Mouse (Mus musculus) CH12.LX (cell line): ENCODE data around the gene Cck. TPM values are rescaled to one million over a fixed set of nuclear protein-coding genes. Genes with fewer than 3 reads are reported as not detected.

Experiments
- DNase-seq: peaks from one replicate; pipeline ENCODE4 v3.0.0-alpha.2; 2013; ENCODE audit errors: extremely low read depth
- H3K27ac ChIP-seq: 2 replicates; pipeline ENCODE4 v1.5.1; 2012; ENCODE audit warnings: low read depth, mild to moderate bottlenecking, control low read depth, moderate library complexity; ENCODE audit not compliant: insufficient read depth
- H3K27me3 ChIP-seq: replicated peaks from 2 replicates; pipeline ENCODE3; 2012; ENCODE audit warnings: inconsistent platforms
- H3K36me3 ChIP-seq, 2 experiments: replicated peaks in 1 of 2; 2 replicates each; pipeline versions ENCODE3 to v1.6.1; 2012; ENCODE audit warnings: inconsistent platforms in 1 of 2, low read length in 1 of 2, mild to moderate bottlenecking in 1 of 2, mixed read lengths in 1 of 2, moderate library complexity in 1 of 2; ENCODE audit not compliant: control insufficient read depth in 1 of 2, insufficient read depth in 1 of 2
- H3K4me1 ChIP-seq, 2 experiments: 2 replicates each; pipeline ENCODE4 v1.6.1; 2012; ENCODE audit warnings: inconsistent platforms in 1 of 2, moderate library complexity in 1 of 2; ENCODE audit not compliant: insufficient read depth in 2 of 2, control insufficient read depth in 1 of 2
- H3K4me2 ChIP-seq: 2 replicates; pipeline ENCODE4 v1.6.1; 2012; ENCODE audit warnings: low read depth, mild to moderate bottlenecking, control low read depth; ENCODE audit not compliant: poor library complexity, insufficient read depth, severe bottlenecking
- H3K4me3 ChIP-seq, 3 experiments: fragments of 150-350 bp in 1 of 3; sonication (generic) in 1 of 3; replicated peaks in 1 of 3; 2 replicates each; pipeline versions ENCODE3 to v1.5.1; 2011 to 2012; ENCODE audit warnings: low read depth in 2 of 3, low read length in 2 of 3, mild to moderate bottlenecking in 2 of 3, moderate library complexity in 2 of 3, control low read depth in 1 of 3, improper control_type of control experiment in 1 of 3, inconsistent platforms in 1 of 3, mixed read lengths in 1 of 3; ENCODE audit not compliant: poor library complexity in 1 of 3
- H3K79me2 ChIP-seq: replicated peaks from 2 replicates; pipeline ENCODE4 v1.6.1; 2012; ENCODE audit warnings: mild to moderate bottlenecking, moderate library complexity; ENCODE audit not compliant: control insufficient read depth, poor library complexity, insufficient read depth, severe bottlenecking; ENCODE audit errors: extremely low read depth
- H3K9ac ChIP-seq: 2 replicates; pipeline ENCODE4 v1.6.1; 2012; ENCODE audit warnings: low read depth, mild to moderate bottlenecking, control low read depth, moderate library complexity; ENCODE audit not compliant: insufficient read depth
- H3K9me3 ChIP-seq: replicated peaks from 2 replicates; pipeline ENCODE3; 2012; ENCODE audit warnings: low read length, inconsistent platforms, mixed read lengths
- BHLHE40 ChIP-seq: IDR thresholded peaks from 2 replicates; pipeline ENCODE4 v1.6.1; 2011; ENCODE audit warnings: mild to moderate bottlenecking, low read depth, low read length, improper control_type of control experiment
- CTCF ChIP-seq, 2 experiments: IDR thresholded peaks in 1 of 2; conservative IDR thresholded peaks in 1 of 2; 2 replicates each; pipeline ENCODE4 v1.5.1; 2011 to 2012; ENCODE audit warnings: low read depth in 2 of 2, low read length in 2 of 2, improper control_type of control experiment in 1 of 2, inconsistent platforms in 1 of 2, mild to moderate bottlenecking in 1 of 2, moderate library complexity in 1 of 2
- E2F4 ChIP-seq: IDR thresholded peaks from 2 replicates; pipeline ENCODE4 v1.6.1; 2011; ENCODE audit warnings: low read depth, low read length, improper control_type of control experiment; ENCODE audit not compliant: insufficient replicate concordance
- EP300 ChIP-seq: IDR thresholded peaks from 2 replicates; pipeline ENCODE4 v1.6.1; 2011; ENCODE audit warnings: low read length, improper control_type of control experiment
- ETS1 ChIP-seq: conservative IDR thresholded peaks from 2 replicates; pipeline ENCODE4 v1.6.1; 2012; ENCODE audit warnings: low read depth, mild to moderate bottlenecking, inconsistent platforms, low read length, improper control_type of control experiment, moderate library complexity
- HCFC1 ChIP-seq: IDR thresholded peaks from 2 replicates; pipeline ENCODE4 v1.6.1; 2012; ENCODE audit warnings: low read depth, mild to moderate bottlenecking, inconsistent platforms, low read length, improper control_type of control experiment
- KAT2A ChIP-seq: IDR thresholded peaks from 2 replicates; pipeline ENCODE4 v1.6.1; 2012; ENCODE audit warnings: low read length, improper control_type of control experiment, inconsistent platforms; ENCODE audit not compliant: insufficient replicate concordance
- MAFK ChIP-seq: IDR thresholded peaks from 2 replicates; pipeline ENCODE4 v1.6.1; 2011; ENCODE audit warnings: low read length, improper control_type of control experiment; ENCODE audit not compliant: insufficient replicate concordance
- MAX ChIP-seq: IDR thresholded peaks from 2 replicates; pipeline ENCODE4 v1.6.1; 2011; ENCODE audit warnings: low read length, improper control_type of control experiment
- MAZ ChIP-seq: IDR thresholded peaks from 2 replicates; pipeline ENCODE4 v1.6.1; 2012; ENCODE audit warnings: low read depth, mild to moderate bottlenecking, inconsistent platforms, low read length, improper control_type of control experiment, moderate library complexity
- MEF2A ChIP-seq: IDR thresholded peaks from 2 replicates; pipeline ENCODE4 v1.6.1; 2014; ENCODE audit warnings: low read depth, mild to moderate bottlenecking, inconsistent platforms, low read length, improper control_type of control experiment, borderline replicate concordance
- MYC ChIP-seq: IDR thresholded peaks from 2 replicates; pipeline ENCODE4 v1.6.1; 2011; ENCODE audit warnings: low read depth, mild to moderate bottlenecking, improper control_type of control experiment, low read length
- NELFE ChIP-seq: IDR thresholded peaks from 2 replicates; pipeline ENCODE4 v1.6.1; 2011; ENCODE audit warnings: low read depth, low read length, improper control_type of control experiment
- PAX5 ChIP-seq: IDR thresholded peaks from 2 replicates; pipeline ENCODE4 v1.6.1; 2012; ENCODE audit warnings: low read length, inconsistent platforms, mixed read lengths
- RAD21 ChIP-seq: IDR thresholded peaks from 2 replicates; pipeline ENCODE4 v1.6.1; 2011; ENCODE audit warnings: low read depth, mild to moderate bottlenecking, low read length, improper control_type of control experiment, moderate library complexity
- RCOR1 ChIP-seq: conservative IDR thresholded peaks from 2 replicates; pipeline ENCODE4 v1.6.1; 2012; ENCODE audit warnings: low read depth, mild to moderate bottlenecking, inconsistent platforms, low read length, improper control_type of control experiment
- SIN3A ChIP-seq: IDR thresholded peaks from 2 replicates; pipeline ENCODE4 v1.6.1; 2012; ENCODE audit warnings: low read length, improper control_type of control experiment, inconsistent platforms
- USF1 ChIP-seq: IDR thresholded peaks from 2 replicates; pipeline ENCODE4 v1.6.1; 2014; ENCODE audit warnings: low read depth, mild to moderate bottlenecking, inconsistent platforms, low read length, improper control_type of control experiment
- ZC3H11A ChIP-seq: IDR thresholded peaks from 2 replicates; pipeline ENCODE4 v1.6.1; 2012; ENCODE audit warnings: low read depth, mild to moderate bottlenecking, inconsistent platforms, low read length, improper control_type of control experiment
- ZKSCAN1 ChIP-seq: IDR thresholded peaks from 2 replicates; pipeline ENCODE4 v1.6.1; 2012; ENCODE audit warnings: low read depth, inconsistent platforms, low read length, improper control_type of control experiment, borderline replicate concordance
- ZMIZ1 ChIP-seq: IDR thresholded peaks from 2 replicates; pipeline ENCODE4 v1.6.1; 2012; ENCODE audit warnings: low read depth, mild to moderate bottlenecking, inconsistent platforms, low read length, improper control_type of control experiment
- dilution Hi-C: fragments of 300-500 bp; cut with MboI; formaldehyde crosslinking; loops from 2 replicates; pipeline ENCODE4 v1.14.3; 2020; ENCODE audit warnings: low sequenced_read_pairs; ENCODE audit not compliant: extremely low pct_unique_long_range_greater_than_20kb, extremely low pct_ligation_motif_present
- in situ Hi-C: fragments of 300-500 bp; cut with MboI; formaldehyde crosslinking; loops from 3 replicates; pipeline ENCODE4 v1.14.3; 2019; ENCODE audit warnings: low sequenced_read_pairs, low pct_ligation_motif_present, low pct_unique_long_range_greater_than_20kb, mixed read lengths
- polyA plus RNA-seq: library from polyadenylated mRNA; unstranded; fragments of >175 nt; gene quantifications from 2 replicates; pipeline ENCODE4 v1.2.1, GENCODE M21; 2012; ENCODE audit warnings: low read depth; ENCODE audit not compliant: insufficient read length
- total RNA-seq, 2 experiments: library from RNA; depleted of rRNA; stranded (reverse); fragments of 300-350 nt in 1 of 2; fragments of >200 nt in 1 of 2; gene quantifications; 2 replicates each; pipeline ENCODE4 v1.2.3; 2012 to 2014

The Cck gene
- total and polyA plus RNA-seq, 3 experiments = not detected

DNA sequence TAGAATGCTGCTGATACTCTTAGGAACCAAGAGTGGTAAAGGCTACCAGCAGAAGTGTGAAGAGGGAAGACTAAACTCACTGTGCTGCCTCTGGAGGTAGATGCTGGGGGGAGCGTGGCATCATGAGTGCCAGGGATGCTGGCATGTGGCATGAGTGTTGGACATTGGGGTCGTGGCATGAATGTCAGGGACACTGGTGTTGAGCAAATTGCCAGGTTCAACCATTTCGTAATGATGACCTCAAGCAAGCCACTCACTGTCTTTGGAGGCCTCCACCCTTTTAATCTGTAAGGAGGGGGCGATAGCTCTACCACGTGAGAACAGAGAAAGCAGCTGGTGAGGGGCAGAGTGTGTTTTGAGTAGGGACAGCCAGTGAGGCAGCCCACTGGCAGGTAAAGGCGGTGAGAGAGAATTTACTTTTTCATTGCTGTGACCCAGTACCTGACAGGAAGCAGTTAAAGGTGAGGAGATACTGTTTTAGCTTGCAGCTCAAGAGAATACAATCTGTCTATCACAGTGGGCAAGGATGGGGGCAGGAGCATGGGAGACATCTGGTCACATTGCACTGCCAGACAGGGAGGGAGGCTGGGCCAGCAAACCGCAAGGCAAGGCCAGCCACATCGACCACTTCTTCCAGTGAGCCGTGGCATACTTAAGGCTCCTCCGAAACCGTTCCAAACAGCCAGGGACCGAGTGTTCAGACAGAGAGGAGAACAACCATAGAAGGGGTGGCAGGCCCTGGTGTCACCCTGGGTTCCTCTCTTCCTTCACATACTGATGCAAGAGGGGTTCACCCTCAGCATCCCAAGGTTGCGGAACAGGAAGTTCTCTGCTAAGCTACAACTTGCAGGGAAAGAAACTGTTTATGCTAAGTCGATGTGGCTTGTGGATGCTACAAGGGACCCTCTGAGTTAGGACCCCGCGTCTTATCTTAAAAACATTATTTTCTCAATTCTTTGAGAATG is 19.7 kb downstream of the Cck start:
- Histone ChIP-seq H3K79me2 (no peaks in the 10 kb centered on the region), H3K27me3 (no peaks in the 10 kb centered on the region)
- in situ Hi-C loops = loop anchor here (5.0 to 25.0 kb wide), 4 partner anchors 197 to 512 kb away; partner anchors contain the start of genes Ccdc13 and Pomgnt2
- TF ChIP-seq BHLHE40 = no peak
- TF ChIP-seq RCOR1 = no peak
- TF ChIP-seq MEF2A = no peak
- TF ChIP-seq E2F4 = no peak
- TF ChIP-seq KAT2A = no peak
- TF ChIP-seq MAX = no peak
- no peak for TF ChIP-seq SIN3A
- TF ChIP-seq USF1 = no peak
- TF ChIP-seq, all 38 proteins: peak for 0
- Histone ChIP-seq H3K4me2 (no peak overlapping the region), H3K27ac (no peak overlapping the region), H3K9ac (no peak overlapping the region), H3K9me3 (no peaks in the 10 kb centered on the region), H3K36me3 (peaks cover 20 to 37% of the 10 kb centered on the region in 2 experiments), H3K4me3 (no peak overlapping the region), H3K4me1 (peaks cover 0 to 3% of the 10 kb centered on the region in 2 experiments; a peak in 1 of 4 replicates)
- DNase-seq = no peak
- dilution Hi-C loops = no loop called here

DNA sequence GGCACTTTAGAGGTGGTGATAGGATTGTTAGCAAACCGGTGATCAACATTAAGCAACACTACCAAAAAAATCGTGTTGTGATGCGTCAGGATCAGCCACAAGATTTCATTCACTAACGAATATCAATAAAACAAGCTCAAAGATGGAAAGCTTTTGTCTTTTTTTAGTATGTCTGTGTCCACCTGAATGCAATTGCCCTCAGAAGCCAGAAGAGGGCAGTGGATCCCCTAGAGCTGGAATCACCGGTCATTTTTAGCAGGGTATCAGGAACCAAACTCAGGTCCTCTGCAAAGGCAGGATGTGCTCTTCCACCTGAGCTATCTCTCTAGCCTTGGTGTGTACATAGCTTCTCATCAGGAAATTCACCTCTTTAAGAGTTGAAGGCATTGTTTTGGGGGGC is 20.7 kb downstream of the Cck start:
- in situ Hi-C loops = loop anchor here (5.0 to 25.0 kb wide), 4 partner anchors 198 to 513 kb away; partner anchors contain the start of genes Ccdc13 and Pomgnt2
- peaks cover 0 to 3% of the 10 kb centered on the region in 2 experiments; a peak in 1 of 4 replicates for H3K4me1 ChIP-seq
- H3K9ac ChIP-seq = no peak overlapping the region
- no peak for TF ChIP-seq MAFK
- TF ChIP-seq CTCF (conservative IDR thresholded peaks at IDR 0.05 in 1 of 2, IDR thresholded peaks at IDR 0.05 in 1 of 2; ENCODE audit: low read depth in 2 of 2, low read length in 2 of 2) = peak in 1 of 2 experiments; percentile 42; a peak in 3 of 4 replicates
- TF ChIP-seq BHLHE40 = no peak
- TF ChIP-seq PAX5 = no peak
- TF ChIP-seq MYC = no peak
- TF ChIP-seq NELFE = no peak
- TF ChIP-seq E2F4 = no peak
- TF ChIP-seq RAD21 = peak; percentile 16
- TF ChIP-seq USF1 = no peak
- TF ChIP-seq MEF2A = no peak
- no peak for TF ChIP-seq KAT2A
- no peak for TF ChIP-seq ZMIZ1
- no peak for TF ChIP-seq ZKSCAN1
- no peak for TF ChIP-seq ZC3H11A
- no peak for TF ChIP-seq MAZ
- TF ChIP-seq EP300 = no peak
- no peak for TF ChIP-seq HCFC1
- no peak for TF ChIP-seq ETS1
- TF ChIP-seq, all 38 proteins: peak for 2
- Histone ChIP-seq H3K79me2 (no peaks in the 10 kb centered on the region), H3K27me3 (no peaks in the 10 kb centered on the region), H3K9me3 (no peaks in the 10 kb centered on the region), H3K36me3 (peaks cover 20 to 45% of the 10 kb centered on the region in 2 experiments), H3K27ac (no peak overlapping the region), H3K4me3 (no peak overlapping the region), H3K4me2 (no peak overlapping the region)
- DNase-seq = peak; percentile 20
- dilution Hi-C loops = no loop called here
